Mouse (Mus musculus) hindbrain, embryonic 15.5 days (tissue): ENCODE data around the gene Lrrc63. TPM values are rescaled to one million over a fixed set of nuclear protein-coding genes. Genes with fewer than 3 reads are reported as not detected.
A peak's percentile ranks its signal among the peaks of the same experiment; 100 is the strongest.
"Not testable (repeated sequence)": the region's sequence is repeated elsewhere in the genome, so short reads cannot be mapped to it uniquely, and the experiment has no call there.

Experiments
- ATAC-seq: fragments of 200-750 bp; cut with Nextera tagmentation; 2 replicates; pipeline ENCODE4 v1.8.0; 2017; ENCODE audit warnings: low read depth, moderate number of reproducible peaks, moderate TSS enrichment; ENCODE audit not compliant: low FRiP score
- H3K27ac ChIP-seq: fragments of 300-500 bp; sonication (generic); replicated peaks from 2 replicates; pipeline ENCODE4 v1.5.1; 2015; ENCODE audit warnings: mild to moderate bottlenecking, inconsistent platforms
- H3K27me3 ChIP-seq: fragments of 300-500 bp; sonication (generic); 2 replicates; pipeline ENCODE4 v1.6.1; 2015; ENCODE audit warnings: control low read depth, inconsistent platforms
- H3K36me3 ChIP-seq: fragments of 300-500 bp; sonication (generic); 2 replicates; pipeline ENCODE4 v1.6.1; 2015; ENCODE audit warnings: control low read depth, inconsistent platforms
- H3K4me1 ChIP-seq: fragments of 300-500 bp; sonication (generic); replicated peaks from 2 replicates; pipeline ENCODE4 v1.6.1; 2015; ENCODE audit warnings: control low read depth, inconsistent platforms
- H3K4me2 ChIP-seq: fragments of 300-500 bp; sonication (generic); 2 replicates; pipeline ENCODE4 v1.6.1; 2015; ENCODE audit warnings: moderate library complexity, mild to moderate bottlenecking, inconsistent platforms
- H3K4me3 ChIP-seq: fragments of 300-500 bp; sonication (generic); 2 replicates; pipeline ENCODE4 v1.5.1; 2015; ENCODE audit warnings: mild to moderate bottlenecking, inconsistent platforms
- H3K9ac ChIP-seq: fragments of 300-500 bp; sonication (generic); 2 replicates; pipeline ENCODE4 v1.6.1; 2015; ENCODE audit warnings: inconsistent platforms
- H3K9me3 ChIP-seq: fragments of 300-500 bp; sonication (generic); 2 replicates; pipeline ENCODE4 v1.6.1; 2016; ENCODE audit warnings: control low read depth, inconsistent platforms
- WGBS: fragments of 180-500 bp; shearing (Covaris S2); methylation state at CpG from one replicate; pipeline ENCODE4 v1.1.7; 2015; 5-methylcytosine and 5-hydroxymethylcytosine counted together
- polyA plus RNA-seq: library from polyadenylated mRNA; unstranded; fragments of >200 nt; fragmentation: Nextera tagmentation; extraction: Ambion mirVana; gene quantifications from 2 replicates; pipeline ENCODE4 v1.2.1, GENCODE M21; 2015

The Lrrc63 gene
- polyA plus RNA-seq, 1 experiment from 2014 or later = not detected

GRCm38 (mm10) chr14:75165574-75166131, 35.0 kb upstream of the Lrrc63 start:
- no peaks in the 10 kb centered on the region for H3K27me3 ChIP-seq
- no peak overlapping the region for H3K9ac ChIP-seq
- no peak overlapping the region for H3K27ac ChIP-seq
- no peaks in the 10 kb centered on the region for H3K36me3 ChIP-seq
- H3K9me3 ChIP-seq = no peaks in the 10 kb centered on the region
- no peaks in the 10 kb centered on the region for H3K4me1 ChIP-seq
- no peak overlapping the region for H3K4me3 ChIP-seq
- ATAC-seq = no peak
- no peak overlapping the region for H3K4me2 ChIP-seq
- 84% methylated on average over 2 of the region's 2 CpGs for WGBS

GRCm38 (mm10) chr14:75164345-75164744, 33.7 kb upstream of the Lrrc63 start:
- Histone ChIP-seq H3K4me2 (no peak overlapping the region), H3K27ac (no peak overlapping the region), H3K4me1 (no peaks in the 10 kb centered on the region), H3K4me3 (no peak overlapping the region), H3K9ac (no peak overlapping the region), H3K27me3 (no peaks in the 10 kb centered on the region), H3K9me3 (no peaks in the 10 kb centered on the region), H3K36me3 (no peaks in the 10 kb centered on the region)
- ATAC-seq = no peak
- whole genome bisulfite sequencing = 91% methylated on average over 9 of the region's 9 CpGs

GRCm38 (mm10) chr14:75163866-75164265, 33.2 kb upstream of the Lrrc63 start:
- 92% methylated on average over 8 of the region's 8 CpGs for WGBS
- no peaks in the 10 kb centered on the region for H3K27me3 ChIP-seq
- no peaks in the 10 kb centered on the region for H3K9me3 ChIP-seq
- no peak overlapping the region for H3K27ac ChIP-seq
- H3K4me3 ChIP-seq = no peak overlapping the region
- no peak overlapping the region for H3K9ac ChIP-seq
- H3K4me2 ChIP-seq = no peak overlapping the region
- no peak for ATAC-seq
- no peaks in the 10 kb centered on the region for H3K4me1 ChIP-seq
- H3K36me3 ChIP-seq = no peaks in the 10 kb centered on the region

GRCm38 (mm10) chr14:75159375-75159774, 28.7 kb upstream of the Lrrc63 start:
- Histone ChIP-seq H3K9ac (no peak overlapping the region), H3K27me3 (no peaks in the 10 kb centered on the region), H3K36me3 (no peaks in the 10 kb centered on the region), H3K4me1 (no peaks in the 10 kb centered on the region), H3K9me3 (no peaks in the 10 kb centered on the region), H3K27ac (no peak overlapping the region), H3K4me3 (no peak overlapping the region), H3K4me2 (no peak overlapping the region)
- 96% methylated on average over 2 of the region's 2 CpGs for WGBS
- no peak for ATAC-seq

GRCm38 (mm10) chr14:75154481-75154880, 23.8 kb upstream of the Lrrc63 start:
- Histone ChIP-seq H3K36me3 (no peaks in the 10 kb centered on the region), H3K4me3 (no peak overlapping the region), H3K27me3 (no peaks in the 10 kb centered on the region), H3K9ac (no peak overlapping the region), H3K9me3 (no peaks in the 10 kb centered on the region), H3K4me2 (no peak overlapping the region), H3K4me1 (no peaks in the 10 kb centered on the region), H3K27ac (no peak overlapping the region)
- 84% methylated on average over 8 of the region's 8 CpGs for WGBS
- ATAC-seq = no peak

- H3K9me3 ChIP-seq = no peaks in the 10 kb centered on the region
- WGBS = 84% methylated on average over 3 of the region's 3 CpGs
- H3K4me2 ChIP-seq = no peak overlapping the region
- no peak overlapping the region for H3K4me3 ChIP-seq
- no peak for ATAC-seq
- no peaks in the 10 kb centered on the region for H3K4me1 ChIP-seq
- no peaks in the 10 kb centered on the region for H3K36me3 ChIP-seq
- H3K9ac ChIP-seq = no peak overlapping the region
- no peaks in the 10 kb centered on the region for H3K27me3 ChIP-seq
- H3K27ac ChIP-seq = no peak overlapping the region
These were observed 20.5 kb upstream of the Lrrc63 start for GRCm38 (mm10) chr14:75151146-75151545.

GRCm38 (mm10) chr14:75150653-75151052, 20.0 kb upstream of the Lrrc63 start:
- Histone ChIP-seq H3K36me3 (no peaks in the 10 kb centered on the region), H3K9ac (no peak overlapping the region), H3K4me3 (no peak overlapping the region), H3K9me3 (no peaks in the 10 kb centered on the region), H3K4me2 (no peak overlapping the region), H3K27ac (no peak overlapping the region), H3K4me1 (no peaks in the 10 kb centered on the region), H3K27me3 (no peaks in the 10 kb centered on the region)
- ATAC-seq = no peak
- 76% methylated on average over 2 of the region's 2 CpGs for WGBS

GRCm38 (mm10) chr14:75148229-75148628, 17.5 kb upstream of the Lrrc63 start:
- WGBS = 82% methylated on average over 9 of the region's 9 CpGs
- Histone ChIP-seq H3K4me2 (no peak overlapping the region), H3K9ac (no peak overlapping the region), H3K27ac (no peak overlapping the region), H3K36me3 (no peaks in the 10 kb centered on the region), H3K9me3 (no peaks in the 10 kb centered on the region), H3K4me1 (no peaks in the 10 kb centered on the region), H3K27me3 (no peaks in the 10 kb centered on the region), H3K4me3 (no peak overlapping the region)
- no peak for ATAC-seq

GRCm38 (mm10) chr14:75147706-75148105, 17.0 kb upstream of the Lrrc63 start:
- H3K9me3 ChIP-seq, H3K36me3 ChIP-seq, H3K9ac ChIP-seq, H3K4me3 ChIP-seq, H3K27ac ChIP-seq, H3K4me1 ChIP-seq, H3K27me3 ChIP-seq, ATAC-seq, H3K4me2 ChIP-seq: not testable (repeated sequence)
- 79% methylated on average over 2 of the region's 2 CpGs for WGBS

GRCm38 (mm10) chr14:75139225-75139624, 8.5 kb upstream of the Lrrc63 start:
- no peaks in the 10 kb centered on the region for H3K9me3 ChIP-seq
- no peaks in the 10 kb centered on the region for H3K4me1 ChIP-seq
- ATAC-seq = no peak
- H3K27me3 ChIP-seq = no peaks in the 10 kb centered on the region
- no peaks in the 10 kb centered on the region for H3K36me3 ChIP-seq
- no peak overlapping the region for H3K4me3 ChIP-seq
- H3K4me2 ChIP-seq = no peak overlapping the region
- no peak overlapping the region for H3K27ac ChIP-seq
- no peak overlapping the region for H3K9ac ChIP-seq
- 88% methylated on average over 2 of the region's 2 CpGs for WGBS

- Histone ChIP-seq H3K36me3 (no peaks in the 10 kb centered on the region), H3K4me1 (no peaks in the 10 kb centered on the region), H3K27ac (no peak overlapping the region), H3K4me3 (no peak overlapping the region), H3K4me2 (no peak overlapping the region), H3K27me3 (no peaks in the 10 kb centered on the region), H3K9me3 (no peaks in the 10 kb centered on the region), H3K9ac (no peak overlapping the region)
- no peak for ATAC-seq
- 83% methylated on average over 10 of the region's 10 CpGs for WGBS
These were observed 7.8 kb upstream of the Lrrc63 start for GRCm38 (mm10) chr14:75138503-75138902.

- Histone ChIP-seq H3K4me1 (0 out of 2 replicates have a peak, but pooled peaks cover 1% of the 10 kb centered on the region), H3K27ac (no peak overlapping the region), H3K4me3 (no peak overlapping the region), H3K27me3 (no peaks in the 10 kb centered on the region), H3K36me3 (no peaks in the 10 kb centered on the region), H3K4me2 (0 out of 2 replicates have a peak overlapping the region, but pooled peaks have one; percentile 11), H3K9me3 (no peaks in the 10 kb centered on the region), H3K9ac (no peak overlapping the region)
- ATAC-seq = no peak
- 82% methylated on average over 25 of the region's 25 CpGs for WGBS
These were observed 5.7 kb upstream of the Lrrc63 start for GRCm38 (mm10) chr14:75136119-75136966.
